8 mouse cellular contexts compared by ENCODE assay signal in the genomic region with DNA sequence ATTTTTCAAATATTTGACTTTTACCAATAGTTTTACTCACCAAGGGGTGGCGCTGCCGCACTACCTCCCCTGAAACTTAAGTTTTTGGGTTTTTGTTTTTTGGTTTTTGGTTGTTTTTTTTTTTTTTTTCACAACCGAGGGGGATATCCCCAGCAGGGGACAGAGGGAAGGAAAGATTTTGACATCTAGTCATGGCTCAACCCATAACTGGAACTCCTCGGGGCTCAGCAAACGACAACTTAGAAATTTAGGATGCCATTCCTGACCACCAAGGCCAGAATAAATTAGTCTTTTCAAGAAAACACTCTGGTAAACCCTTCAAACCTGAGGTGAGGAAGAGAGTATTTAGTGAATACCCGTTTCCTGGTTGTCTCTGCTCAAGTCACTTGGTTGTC. TPM values are rescaled to one million over a fixed set of nuclear protein-coding genes. Genes with fewer than 3 reads are reported as not detected.
DNase-seq lines count a peak whose midpoint lies in the region; ATAC-seq lines count a peak whose summit lies in the region.

No protein-coding gene starts in this region.

- no peaks in the 10 kb centered on the region for H3K36me3 ChIP-seq in heart, embryonic 12.5 days
- no peaks in the 10 kb centered on the region for H3K36me3 ChIP-seq in limb, embryonic 11.5 days (ENCODE audit: control insufficient read depth, insufficient read depth, low read length)
- H3K36me3 ChIP-seq in midbrain, embryonic 16.5 days (ENCODE audit: control insufficient read depth, insufficient read depth, low read length): no peaks in the 10 kb centered on the region

- peaks cover 2% of the 10 kb centered on the region for H3K27me3 ChIP-seq in heart, embryonic 12.5 days (replicated peaks)
- H3K27me3 ChIP-seq in limb, embryonic 11.5 days (ENCODE audit: control insufficient read depth, insufficient read depth, low read length): peaks cover 21% of the 10 kb centered on the region
- H3K27me3 ChIP-seq in midbrain, embryonic 16.5 days (ENCODE audit: control insufficient read depth, insufficient read depth, low read depth, low read length): peaks cover 17% of the 10 kb centered on the region

- no peaks in the 10 kb centered on the region for H3K9me3 ChIP-seq in heart, embryonic 12.5 days (replicated peaks)
- no peaks in the 10 kb centered on the region for H3K9me3 ChIP-seq in limb, embryonic 11.5 days (ENCODE audit: control insufficient read depth, low read length)
- no peaks in the 10 kb centered on the region for H3K9me3 ChIP-seq in midbrain, embryonic 16.5 days (replicated peaks; ENCODE audit: control insufficient read depth, low read length, poor library complexity, severe bottlenecking)

- ATAC-seq in heart, embryonic 12.5 days (ENCODE audit: insufficient number of reproducible peaks, low FRiP score): no peak
- ATAC-seq in limb, embryonic 11.5 days (ENCODE audit: insufficient number of reproducible peaks, low FRiP score, low TSS enrichment, low read depth): no peak
- no peak for ATAC-seq in midbrain, embryonic 16.5 days

- H3K9ac ChIP-seq in heart, embryonic 12.5 days: no peak overlapping the region
- H3K9ac ChIP-seq in limb, embryonic 11.5 days (ENCODE audit: low read length): no peak overlapping the region
- H3K9ac ChIP-seq in midbrain, embryonic 16.5 days (ENCODE audit: low read depth, low read length): no peak overlapping the region

- peaks cover 40% of the 10 kb centered on the region for H3K4me1 ChIP-seq in heart, embryonic 12.5 days (replicated peaks)
- H3K4me1 ChIP-seq in limb, embryonic 11.5 days (ENCODE audit: control insufficient read depth, insufficient read depth, low read length): peaks cover 19% of the 10 kb centered on the region; the same call in 1 of the 2 replicates
- peaks cover 50% of the 10 kb centered on the region for H3K4me1 ChIP-seq in midbrain, embryonic 16.5 days (ENCODE audit: control insufficient read depth, insufficient read depth, low read length)

- peak; percentile 52 to 90 for DNase-seq in adrenal gland, adult (ENCODE audit: inconsistent age in 2 of 2, low spot score in 1 of 2)
- no peak for DNase-seq in adrenal gland, postnatal 4 days (ENCODE audit: low spot score in 2 of 2)
- peak; percentile 51 for DNase-seq in urinary bladder, postnatal 25 days (ENCODE audit: low spot score)
- no peak for DNase-seq in urinary bladder, postnatal 4 days (ENCODE audit: low spot score in 2 of 2)
- DNase-seq in limb, embryonic 11.5 days (ENCODE audit: low spot score): peak; percentile 70
- DNase-seq in yolk sac, embryonic 10.5 days (ENCODE audit: low spot score): no peak

- H3K4me3 ChIP-seq in heart, embryonic 12.5 days: peak overlapping the region; percentile 57; the same call in 1 of the 2 replicates
- H3K4me3 ChIP-seq in limb, embryonic 11.5 days (ENCODE audit: low read depth, low read length): no peak overlapping the region
- H3K4me3 ChIP-seq in midbrain, embryonic 16.5 days (ENCODE audit: low read depth, low read length): no peak overlapping the region

- peak overlapping the region; percentile 97 for H3K4me2 ChIP-seq in heart, embryonic 12.5 days
- H3K4me2 ChIP-seq in limb, embryonic 11.5 days (ENCODE audit: low read depth, severe bottlenecking): no peak overlapping the region; the same call in 1 of the 2 replicates
- H3K4me2 ChIP-seq in midbrain, embryonic 16.5 days (ENCODE audit: low read length): peak overlapping the region; percentile 99; the same call in 1 of the 2 replicates

- whole genome bisulfite sequencing in heart, embryonic 12.5 days: 4% methylated on average over 6 of the region's 6 CpGs
- 2% methylated on average over 6 of the region's 6 CpGs for WGBS in limb, embryonic 11.5 days
- WGBS in midbrain, embryonic 16.5 days: 4% methylated on average over 6 of the region's 6 CpGs

- no peak overlapping the region for H3K27ac ChIP-seq in heart, embryonic 12.5 days (ENCODE audit: poor library complexity, severe bottlenecking)
- H3K27ac ChIP-seq in limb, embryonic 11.5 days (replicated peaks; ENCODE audit: low read depth, low read length): no peak overlapping the region
- no peak overlapping the region for H3K27ac ChIP-seq in midbrain, embryonic 16.5 days (ENCODE audit: low read length)

RNA-seq across cellular contexts. Expression of a gene that starts 2.8 kb away (rescaled TPM):
- total RNA-seq in adrenal gland, postnatal 4 days (2021): not detected
- not detected in 2 replicates for polyA plus RNA-seq in heart, embryonic 12.5 days (2016; fragmentation: Nextera tagmentation; extraction: Ambion mirVana)
- not detected in 2 replicates for polyA plus RNA-seq in limb, embryonic 11.5 days (2014; fragmentation: Nextera tagmentation; extraction: Ambion mirVana)
- polyA plus RNA-seq in midbrain, embryonic 16.5 days (2015; fragmentation: Nextera tagmentation; extraction: Ambion mirVana): not detected in 2 replicates

RNA-seq across cellular contexts. Expression of a gene that starts 3.2 kb away (rescaled TPM):
- 10 to 100 TPM; 30.2 to 31.3 TPM for total RNA-seq in adrenal gland, postnatal 4 days (2021)
- polyA plus RNA-seq in heart, embryonic 12.5 days (2016; fragmentation: Nextera tagmentation; extraction: Ambion mirVana): 0.24 and 0.35 TPM in 2 replicates
- polyA plus RNA-seq in limb, embryonic 11.5 days (2014; fragmentation: Nextera tagmentation; extraction: Ambion mirVana): 0.23 and 0.24 TPM in 2 replicates
- 0.31 and 0.60 TPM in 2 replicates for polyA plus RNA-seq in midbrain, embryonic 16.5 days (2015; fragmentation: Nextera tagmentation; extraction: Ambion mirVana)

RNA-seq across cellular contexts. Expression of a gene that starts 53.3 kb away (rescaled TPM):
- not detected for total RNA-seq in adrenal gland, postnatal 4 days (2021)
- polyA plus RNA-seq in heart, embryonic 12.5 days (2016; fragmentation: Nextera tagmentation; extraction: Ambion mirVana): not detected in 2 replicates
- polyA plus RNA-seq in limb, embryonic 11.5 days (2014; fragmentation: Nextera tagmentation; extraction: Ambion mirVana): not detected in 2 replicates
- polyA plus RNA-seq in midbrain, embryonic 16.5 days (2015; fragmentation: Nextera tagmentation; extraction: Ambion mirVana): 0.11 and 0.34 TPM in 2 replicates

Comparison
In these comparisons a context has a peak if more than half of its experiments do, and no peak if none do; other contexts are left out.
1. DNase-seq: peak in adrenal gland, adult (2 of 2), urinary bladder, postnatal 25 days (single experiment) and limb, embryonic 11.5 days (single experiment); none in adrenal gland, postnatal 4 days (0 of 2), urinary bladder, postnatal 4 days (0 of 2) and yolk sac, embryonic 10.5 days (single experiment).